Mouse (Mus musculus): ENCODE results near the gene Cd79b.

GRCm38 (mm10) chr11:106301765-106302164, 12.8 kb downstream of the Cd79b start, which contains the start of gene Gh:
- no peak for TF ChIP-seq CTCF (IDR thresholded peaks at IDR 0.05; ENCODE audit: low read depth, low read length)
- TF ChIP-seq TAL1 (conservative IDR thresholded peaks at IDR 0.05; ENCODE audit: low read depth, low read length), result no peak
